24 mouse cellular contexts compared by ENCODE assay signal in genomic region chr6:122624480-122624879, GRCm38 (mm10). TPM values are rescaled to one million over a fixed set of nuclear protein-coding genes. Genes with fewer than 3 reads are reported as not detected.
DNase-seq lines count a peak whose midpoint lies in the region; ATAC-seq and TF ChIP-seq lines count a peak whose summit lies in the region.
"Had no signal": no experiment of that assay in that cellular context is flagged by ENCODE, and none has a peak within 500 bp of the region (broad histone marks: within the 10 kb centered on the region; RNA-seq: fewer than 3 reads in every experiment).

No protein-coding gene starts in this region.

- no peaks in the 10 kb centered on the region for H3K36me3 ChIP-seq in kidney, adult 2 months (ENCODE audit: control insufficient read depth, insufficient read depth, low read length)
- no peaks in the 10 kb centered on the region for H3K36me3 ChIP-seq in kidney, embryonic 15.5 days
- no peaks in the 10 kb centered on the region for H3K36me3 ChIP-seq in CH12.LX (replicated peaks in 1 of 2; ENCODE audit: control insufficient read depth in 1 of 2, insufficient read depth in 1 of 2, low read length in 1 of 2)
- no peaks in the 10 kb centered on the region for H3K36me3 ChIP-seq in ES-Bruce4 (ENCODE audit: control insufficient read depth, insufficient read depth, low read length, poor library complexity, severe bottlenecking)
- H3K36me3 ChIP-seq: embryonic facial prominence, embryonic 13.5 days; heart, embryonic 12.5 days; hindbrain, embryonic 15.5 days had no signal

- H3K4me1 ChIP-seq in kidney, adult 2 months (ENCODE audit: control insufficient read depth, insufficient read depth, low read length), result no peaks in the 10 kb centered on the region
- no peaks in the 10 kb centered on the region for H3K4me1 ChIP-seq in kidney, embryonic 15.5 days
- H3K4me1 ChIP-seq in CH12.LX (ENCODE audit: control insufficient read depth in 1 of 2, insufficient read depth in 2 of 2) (peaks cover 0 to 7% of the 10 kb centered on the region in 2 experiments; a peak in 1 of 4 replicates), ES-Bruce4 (ENCODE audit: control insufficient read depth, insufficient read depth, low read length) (peaks cover 4% of the 10 kb centered on the region)
- H3K4me1 ChIP-seq: embryonic facial prominence, embryonic 13.5 days; heart, embryonic 12.5 days; hindbrain, embryonic 15.5 days had no signal

- DNase-seq in kidney, adult 2 months, result no peak
- no peak for DNase-seq in CH12.LX (ENCODE audit: extremely low read depth)
- peak; percentile 93 for DNase-seq in ZHBTc4 (ENCODE audit: low read depth, low spot score)
- DNase-seq in embryo, embryonic 10 days (ENCODE audit: low spot score), result no peak
- no peak for DNase-seq in right cerebral cortex, postnatal 4 days
- DNase-seq: adrenal gland, postnatal 10 days; cerebellum, adult 11-12 months; cerebellum, adult 9-10 months; cerebellum, postnatal 25 days; gastrocnemius, adult 2 months; gastrocnemius, postnatal 25 days had no signal

- no peak overlapping the region for H3K4me3 ChIP-seq in kidney, adult 2 months (ENCODE audit: insufficient read depth, low read depth, low read length)
- no peak overlapping the region for H3K4me3 ChIP-seq in kidney, embryonic 15.5 days (replicated peaks)
- H3K4me3 ChIP-seq in CH12.LX (replicated peaks in 1 of 3; ENCODE audit: low read depth in 2 of 3, low read length in 2 of 3, poor library complexity in 1 of 3) (no peak overlapping the region), ES-Bruce4 (ENCODE audit: low read depth, low read length) (no peak overlapping the region)
- H3K4me3 ChIP-seq: embryonic facial prominence, embryonic 13.5 days; gastrocnemius, adult 2 months; heart, embryonic 12.5 days; hindbrain, embryonic 15.5 days had no signal

- H3K27ac ChIP-seq in kidney, adult 2 months (ENCODE audit: insufficient read depth, low read depth, low read length), result peak overlapping the region; percentile 7; the same call in 1 of the 2 replicates
- no peak overlapping the region for H3K27ac ChIP-seq in kidney, embryonic 15.5 days
- H3K27ac ChIP-seq in CH12.LX (ENCODE audit: insufficient read depth, low read depth) (no peak overlapping the region), ES-Bruce4 (ENCODE audit: insufficient read depth, low read length) (no peak overlapping the region)
- H3K27ac ChIP-seq: embryonic facial prominence, embryonic 13.5 days; gastrocnemius, adult 2 months; hindbrain, embryonic 15.5 days had no signal

- no peak for TF ChIP-seq POLR2A in kidney, adult 2 months (IDR thresholded peaks at IDR 0.05; ENCODE audit: low read depth, low read length)
- TF ChIP-seq POLR2A in CH12.LX (IDR thresholded peaks at IDR 0.05; ENCODE audit: low read depth, low read length) (no peak), ES-Bruce4 (IDR thresholded peaks at IDR 0.05; ENCODE audit: insufficient read depth, low read length) (no peak)

- no peak for ATAC-seq in kidney, embryonic 15.5 days (replicated peaks; ENCODE audit: low FRiP score)
- ATAC-seq: intestine, embryonic 16.5 days had no signal

- TF ChIP-seq EP300 in CH12.LX (IDR thresholded peaks at IDR 0.05; ENCODE audit: low read length) (no peak), ES-Bruce4 (IDR thresholded peaks at IDR 0.05; ENCODE audit: insufficient read depth, low read depth, low read length) (peak; percentile 74)

- dilution Hi-C loops in CH12.LX (cut with MboI; ENCODE audit: extremely low pct_ligation_motif_present, extremely low pct_unique_long_range_greater_than_20kb, low sequenced_read_pairs), result no loop called here

- no peaks in the 10 kb centered on the region for H3K27me3 ChIP-seq in kidney, adult 2 months (replicated peaks; ENCODE audit: control insufficient read depth, insufficient read depth, low read length)
- H3K27me3 ChIP-seq in kidney, embryonic 15.5 days, result 0 out of 2 replicates have a peak, but pooled peaks cover 4% of the 10 kb centered on the region
- H3K27me3 ChIP-seq in CH12.LX (replicated peaks), result peaks cover 2% of the 10 kb centered on the region
- H3K27me3 ChIP-seq in ES-Bruce4 (ENCODE audit: control insufficient read depth, insufficient read depth, low read length, poor library complexity, severe bottlenecking), result 0 out of 2 replicates have a peak, but pooled peaks cover 2% of the 10 kb centered on the region
- H3K27me3 ChIP-seq: hindbrain, embryonic 15.5 days had no signal

- no peaks in the 10 kb centered on the region for H3K9me3 ChIP-seq in kidney, embryonic 15.5 days (replicated peaks)
- H3K9me3 ChIP-seq in CH12.LX (replicated peaks; ENCODE audit: low read length), result no peaks in the 10 kb centered on the region
- H3K9me3 ChIP-seq in ES-Bruce4 (replicated peaks; ENCODE audit: control insufficient read depth, insufficient read depth, low read length, poor library complexity, severe bottlenecking), result no peaks in the 10 kb centered on the region
- H3K9me3 ChIP-seq: embryonic facial prominence, embryonic 13.5 days; heart, embryonic 12.5 days; hindbrain, embryonic 15.5 days had no signal

- no peak for TF ChIP-seq CTCF in kidney, adult 2 months (conservative IDR thresholded peaks at IDR 0.05; ENCODE audit: insufficient read depth, insufficient read length, low read depth, low read length)
- TF ChIP-seq CTCF in CH12.LX (conservative IDR thresholded peaks at IDR 0.05 in 1 of 2, IDR thresholded peaks at IDR 0.05 in 1 of 2; ENCODE audit: low read depth in 2 of 2, low read length in 2 of 2) (no peak), ES-Bruce4 (IDR thresholded peaks at IDR 0.05; ENCODE audit: low read depth, low read length) (no peak)

- H3K9ac ChIP-seq in kidney, embryonic 15.5 days, result no peak overlapping the region
- no peak overlapping the region for H3K9ac ChIP-seq in CH12.LX (ENCODE audit: insufficient read depth, low read depth)
- no peak overlapping the region for H3K9ac ChIP-seq in ES-Bruce4 (ENCODE audit: low read depth, poor library complexity, severe bottlenecking)
- H3K9ac ChIP-seq: embryonic facial prominence, embryonic 13.5 days; heart, embryonic 12.5 days; hindbrain, embryonic 15.5 days had no signal

- in situ Hi-C loops in CH12.LX (cut with MboI; ENCODE audit: low pct_ligation_motif_present, low pct_unique_long_range_greater_than_20kb, low sequenced_read_pairs), result no loop called here

- H3K4me2 ChIP-seq in kidney, embryonic 15.5 days, result no peak overlapping the region
- no peak overlapping the region for H3K4me2 ChIP-seq in CH12.LX (ENCODE audit: insufficient read depth, low read depth, poor library complexity, severe bottlenecking)
- H3K4me2 ChIP-seq: embryonic facial prominence, embryonic 13.5 days; heart, embryonic 12.5 days; hindbrain, embryonic 15.5 days had no signal

- no peaks in the 10 kb centered on the region for H3K79me2 ChIP-seq in CH12.LX (replicated peaks; ENCODE audit: control insufficient read depth, extremely low read depth, insufficient read depth, poor library complexity, severe bottlenecking)

- no peak for TF ChIP-seq RAD21 in CH12.LX (IDR thresholded peaks at IDR 0.05; ENCODE audit: low read depth, low read length)

- 47% methylated on average over 5 of the region's 5 CpGs for WGBS in kidney, adult 2 months
- WGBS in kidney, embryonic 15.5 days, result 55% methylated on average over 5 of the region's 5 CpGs

TF ChIP-seq in CH12.LX, 34 proteins besides CTCF, POLR2A, EP300 and RAD21:
- no peak for TF ChIP-seq USF1 (IDR thresholded peaks at IDR 0.05; ENCODE audit: low read depth, low read length)
- peak; percentile 47; the same call in 1 of the 2 replicates for TF ChIP-seq BHLHE40 (IDR thresholded peaks at IDR 0.05; ENCODE audit: low read depth, low read length)

RNA-seq across cellular contexts. Expression of gene Dppa3, which starts 1.7 kb away (rescaled TPM):
- polyA plus RNA-seq in kidney, adult 2 months (2012; rRNA removed), result not detected in 2 replicates
- polyA plus RNA-seq in kidney, embryonic 15.5 days (2015; fragmentation: Nextera tagmentation; extraction: Ambion mirVana), result not detected in 2 replicates
- not detected in 2 replicates for total RNA-seq in CH12.LX (2012; rRNA removed)
- total RNA-seq in CH12.LX (2014; rRNA removed), result not detected in 2 replicates
- not detected in 2 replicates for polyA plus RNA-seq in CH12.LX (2012; ENCODE audit: insufficient read length, low read depth)
- 203 and 217 TPM in 2 replicates for polyA plus RNA-seq in ES-Bruce4 (2011; ENCODE audit: insufficient read depth, insufficient read length, low read depth, missing spikeins)
- total RNA-seq: adrenal gland, postnatal 10 days; adrenal gland, postnatal 4 days; gastrocnemius, adult 2 months; gastrocnemius, postnatal 25 days; granulocyte monocyte progenitor cell, adult 5-6 weeks; heart, adult 8-10 months; heart, postnatal 25 days had no signal
- polyA plus RNA-seq: cortical plate, adult 2 months; embryonic facial prominence, embryonic 13.5 days; heart, embryonic 12.5 days; heart, embryonic 16.5 days; hindbrain, embryonic 11.5 days; hindbrain, embryonic 15.5 days; intestine, embryonic 16.5 days had no signal

RNA-seq across cellular contexts. Expression of gene Gdf3, which starts 14.6 kb away (rescaled TPM):
- not detected in 2 replicates for polyA plus RNA-seq in kidney, adult 2 months (2012; rRNA removed)
- not detected in 2 replicates for polyA plus RNA-seq in kidney, embryonic 15.5 days (2015; fragmentation: Nextera tagmentation; extraction: Ambion mirVana)
- not detected in 2 replicates for total RNA-seq in CH12.LX (2012; rRNA removed)
- not detected in 2 replicates for total RNA-seq in CH12.LX (2014; rRNA removed)
- not detected in 2 replicates for polyA plus RNA-seq in CH12.LX (2012; ENCODE audit: insufficient read length, low read depth)
- 34.8 and 37.0 TPM in 2 replicates for polyA plus RNA-seq in ES-Bruce4 (2011; ENCODE audit: insufficient read depth, insufficient read length, low read depth, missing spikeins)
- total RNA-seq: adrenal gland, postnatal 10 days; adrenal gland, postnatal 4 days; gastrocnemius, adult 2 months; gastrocnemius, postnatal 25 days; heart, adult 8-10 months; heart, postnatal 25 days had no signal
- polyA plus RNA-seq: cortical plate, adult 2 months; embryonic facial prominence, embryonic 13.5 days had no signal

RNA-seq across cellular contexts. Expression of gene Apobec1, which starts 22.2 kb away (rescaled TPM):
- polyA plus RNA-seq in kidney, adult 2 months (2012; rRNA removed), result 11.3 and 15.2 TPM in 2 replicates
- 3.3 and 4.3 TPM in 2 replicates for polyA plus RNA-seq in kidney, embryonic 15.5 days (2015; fragmentation: Nextera tagmentation; extraction: Ambion mirVana)
- total RNA-seq in CH12.LX (2012; rRNA removed) (32.2 and 39.6 TPM in 2 replicates), CH12.LX (2014; rRNA removed) (42.6 and 46.2 TPM in 2 replicates)
- polyA plus RNA-seq in CH12.LX (2012; ENCODE audit: insufficient read length, low read depth) (34.4 and 41.9 TPM in 2 replicates), ES-Bruce4 (2011; ENCODE audit: insufficient read depth, insufficient read length, low read depth, missing spikeins) (7.9 and 9.7 TPM in 2 replicates)

Comparison
In these comparisons a context has a peak if more than half of its experiments do, and no peak if none do; other contexts are left out.
1. RNA of gene Dppa3, which starts 1.7 kb away (polyA plus RNA-seq): 203 to 217 TPM in ES-Bruce4; not detected in kidney, embryonic 15.5 days, not detected in kidney, adult 2 months and not detected in CH12.LX; every median in the first group is over 100 times any median in the second.
2. RNA of gene Gdf3, which starts 14.6 kb away (polyA plus RNA-seq): 34.8 to 37.0 TPM in ES-Bruce4; not detected in kidney, embryonic 15.5 days, not detected in kidney, adult 2 months and not detected in CH12.LX; every median in the first group is over 10 times any median in the second.